ENCODE assay signal across 34 mouse cellular contexts in the genomic region with DNA sequence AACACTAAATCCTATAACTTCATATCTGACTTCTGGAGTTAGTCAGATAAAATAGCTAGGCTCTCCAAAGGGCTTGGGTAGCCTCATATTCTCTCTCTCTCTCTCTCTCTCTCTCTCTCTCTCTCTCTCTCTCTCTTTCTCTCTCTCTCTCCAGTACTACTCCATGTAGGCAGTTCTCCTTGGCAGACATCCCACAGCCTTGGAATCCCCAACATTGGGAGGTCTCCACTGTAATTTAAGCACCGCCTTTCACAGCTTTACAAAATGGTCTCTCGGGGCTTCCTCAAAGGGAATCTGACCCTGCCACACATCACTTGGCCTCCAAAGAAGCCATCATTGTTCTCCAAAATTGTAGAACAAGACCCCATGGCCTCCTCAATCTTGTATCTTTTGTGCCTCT. TPM values are rescaled to one million over a fixed set of nuclear protein-coding genes. Genes with fewer than 3 reads are reported as not detected.
DNase-seq lines count a peak whose midpoint lies in the region; ATAC-seq and TF ChIP-seq lines count a peak whose summit lies in the region.
"Had no signal": no experiment of that assay in that cellular context is flagged by ENCODE, and none has a peak within 500 bp of the region (broad histone marks: within the 10 kb centered on the region; RNA-seq: fewer than 3 reads in every experiment).

No protein-coding gene starts in this region.

- WGBS in forebrain, postnatal 0 days: 29% methylated on average over 2 of the region's 2 CpGs
- 58% methylated on average over 2 of the region's 2 CpGs for WGBS in forebrain, embryonic 13.5 days
- WGBS in midbrain, embryonic 14.5 days: 58% methylated on average over 2 of the region's 2 CpGs
- 45% methylated on average over 2 of the region's 2 CpGs for WGBS in midbrain, embryonic 15.5 days

- no peak overlapping the region for H3K4me3 ChIP-seq in forebrain, postnatal 0 days (ENCODE audit: low read depth, low read length)
- H3K4me3 ChIP-seq in forebrain, embryonic 13.5 days: no peak overlapping the region
- no peak overlapping the region for H3K4me3 ChIP-seq in layer of hippocampus, adult 2 months
- no peak overlapping the region for H3K4me3 ChIP-seq in midbrain, embryonic 14.5 days (replicated peaks; ENCODE audit: low read depth, low read length)
- H3K4me3 ChIP-seq in midbrain, embryonic 15.5 days: no peak overlapping the region
- H3K4me3 ChIP-seq: embryonic facial prominence, embryonic 15.5 days; heart, embryonic 15.5 days; hindbrain, embryonic 15.5 days; intestine, embryonic 15.5 days; stomach, embryonic 15.5 days had no signal

- no peak overlapping the region for H3K9ac ChIP-seq in forebrain, postnatal 0 days
- no peak overlapping the region for H3K9ac ChIP-seq in forebrain, embryonic 13.5 days
- H3K9ac ChIP-seq in midbrain, embryonic 14.5 days (replicated peaks; ENCODE audit: low read length): no peak overlapping the region
- no peak overlapping the region for H3K9ac ChIP-seq in midbrain, embryonic 15.5 days
- H3K9ac ChIP-seq: embryonic facial prominence, embryonic 15.5 days; heart, embryonic 15.5 days; hindbrain, embryonic 15.5 days; intestine, embryonic 15.5 days; liver, postnatal 0 days; stomach, embryonic 15.5 days had no signal

- peak; percentile 27 for DNase-seq in forebrain, postnatal 0 days
- no peak for DNase-seq in layer of hippocampus, adult 2 months (ENCODE audit: low spot score in 2 of 2)
- DNase-seq in layer of hippocampus, adult 9-10 months (ENCODE audit: low spot score): no peak
- DNase-seq in midbrain, embryonic 14.5 days: peak; percentile 20
- DNase-seq in brain, embryonic 14.5 days (ENCODE audit: low read depth): peak; percentile 43
- DNase-seq: adrenal gland, adult 2 months; cerebellum, adult 11-12 months; cerebellum, postnatal 36 days; embryo, embryonic 11 days; heart, postnatal 36 days; kidney, adult 8-10 months; kidney, postnatal 36 days; liver, postnatal 0 days; thymus, postnatal 25 days had no signal

- no peak for TF ChIP-seq CTCF in forebrain, postnatal 0 days (IDR thresholded peaks at IDR 0.05; ENCODE audit: low read depth)
- no peak for TF ChIP-seq CTCF in layer of hippocampus, adult 2 months (conservative IDR thresholded peaks at IDR 0.05)
- no peak for TF ChIP-seq CTCF in brain, embryonic 14.5 days (IDR thresholded peaks at IDR 0.05; ENCODE audit: borderline replicate concordance, extremely low read depth, insufficient read depth, insufficient read length)

- H3K4me1 ChIP-seq in forebrain, postnatal 0 days (ENCODE audit: insufficient read depth): no peaks in the 10 kb centered on the region; the same call in 1 of the 2 replicates
- H3K4me1 ChIP-seq in forebrain, embryonic 13.5 days: no peaks in the 10 kb centered on the region
- H3K4me1 ChIP-seq in midbrain, embryonic 14.5 days (ENCODE audit: control insufficient read depth, insufficient read depth, low read length): no peaks in the 10 kb centered on the region
- H3K4me1 ChIP-seq in midbrain, embryonic 15.5 days: no peaks in the 10 kb centered on the region
- H3K4me1 ChIP-seq: embryonic facial prominence, embryonic 15.5 days; heart, embryonic 15.5 days; hindbrain, embryonic 15.5 days; intestine, embryonic 15.5 days; stomach, embryonic 15.5 days had no signal

- H3K27me3 ChIP-seq in forebrain, postnatal 0 days (ENCODE audit: insufficient read depth, low read length): no peaks in the 10 kb centered on the region
- H3K27me3 ChIP-seq in forebrain, embryonic 13.5 days: no peaks in the 10 kb centered on the region
- H3K27me3 ChIP-seq in midbrain, embryonic 14.5 days (ENCODE audit: control insufficient read depth, insufficient read depth, low read length): no peaks in the 10 kb centered on the region
- no peaks in the 10 kb centered on the region for H3K27me3 ChIP-seq in midbrain, embryonic 15.5 days (replicated peaks)
- H3K27me3 ChIP-seq: embryonic facial prominence, embryonic 15.5 days; heart, embryonic 15.5 days; hindbrain, embryonic 15.5 days; intestine, embryonic 15.5 days; stomach, embryonic 15.5 days had no signal

- no peaks in the 10 kb centered on the region for H3K9me3 ChIP-seq in forebrain, postnatal 0 days (ENCODE audit: low read length)
- H3K9me3 ChIP-seq in forebrain, embryonic 13.5 days (replicated peaks): no peaks in the 10 kb centered on the region
- no peaks in the 10 kb centered on the region for H3K9me3 ChIP-seq in midbrain, embryonic 14.5 days (ENCODE audit: control insufficient read depth, low read length)
- H3K9me3 ChIP-seq in midbrain, embryonic 15.5 days: no peaks in the 10 kb centered on the region
- H3K9me3 ChIP-seq: embryonic facial prominence, embryonic 15.5 days; heart, embryonic 15.5 days; hindbrain, embryonic 15.5 days; intestine, embryonic 15.5 days; stomach, embryonic 15.5 days had no signal

- no peak for ATAC-seq in forebrain, postnatal 0 days
- ATAC-seq in forebrain, embryonic 13.5 days: no peak
- no peak for ATAC-seq in midbrain, embryonic 14.5 days (ENCODE audit: low FRiP score, low TSS enrichment)
- ATAC-seq in midbrain, embryonic 15.5 days (replicated peaks): no peak
- ATAC-seq: intestine, embryonic 15.5 days; liver, postnatal 0 days; Patski had no signal

- H3K4me2 ChIP-seq in forebrain, postnatal 0 days (ENCODE audit: low read depth): no peak overlapping the region
- H3K4me2 ChIP-seq in forebrain, embryonic 13.5 days: no peak overlapping the region
- H3K4me2 ChIP-seq in midbrain, embryonic 14.5 days (ENCODE audit: low read length): no peak overlapping the region
- H3K4me2 ChIP-seq in midbrain, embryonic 15.5 days: no peak overlapping the region
- H3K4me2 ChIP-seq: embryonic facial prominence, embryonic 15.5 days; heart, embryonic 15.5 days; hindbrain, embryonic 15.5 days; intestine, embryonic 15.5 days; liver, embryonic 11.5 days; stomach, embryonic 15.5 days had no signal

- no peak for TF ChIP-seq POLR2A in brain, embryonic 14.5 days (IDR thresholded peaks at IDR 0.05; ENCODE audit: borderline replicate concordance, extremely low read depth, insufficient read depth, insufficient read length, poor library complexity, severe bottlenecking)

- no peaks in the 10 kb centered on the region for H3K36me3 ChIP-seq in forebrain, postnatal 0 days (ENCODE audit: insufficient read depth)
- no peaks in the 10 kb centered on the region for H3K36me3 ChIP-seq in forebrain, embryonic 13.5 days (ENCODE audit: poor library complexity, severe bottlenecking)
- H3K36me3 ChIP-seq in midbrain, embryonic 14.5 days (ENCODE audit: control insufficient read depth, insufficient read depth, low read length): no peaks in the 10 kb centered on the region
- H3K36me3 ChIP-seq in midbrain, embryonic 15.5 days (replicated peaks): no peaks in the 10 kb centered on the region
- H3K36me3 ChIP-seq: embryonic facial prominence, embryonic 15.5 days; heart, embryonic 15.5 days; hindbrain, embryonic 15.5 days; intestine, embryonic 15.5 days; stomach, embryonic 15.5 days had no signal

- H3K27ac ChIP-seq in forebrain, postnatal 0 days (ENCODE audit: low read depth, low read length): no peak overlapping the region
- H3K27ac ChIP-seq in forebrain, embryonic 13.5 days: no peak overlapping the region
- H3K27ac ChIP-seq in layer of hippocampus, adult 2 months: peak overlapping the region; percentile 60
- H3K27ac ChIP-seq in midbrain, embryonic 14.5 days (replicated peaks; ENCODE audit: low read depth, low read length): no peak overlapping the region
- H3K27ac ChIP-seq in midbrain, embryonic 15.5 days: no peak overlapping the region
- H3K27ac ChIP-seq: embryonic facial prominence, embryonic 15.5 days; heart, embryonic 15.5 days; hindbrain, embryonic 15.5 days; intestine, embryonic 15.5 days; macrophage; stomach, embryonic 15.5 days had no signal

RNA-seq across cellular contexts. Expression of a gene that starts 22.1 kb away (rescaled TPM):
- total RNA-seq in forebrain, postnatal 0 days (2014; rRNA removed): not detected in 2 replicates
- polyA plus RNA-seq in forebrain, postnatal 0 days (2015; fragmentation: Nextera tagmentation; extraction: Ambion mirVana): not detected in 2 replicates
- polyA plus RNA-seq in forebrain, embryonic 13.5 days (2015; fragmentation: Nextera tagmentation; extraction: Ambion mirVana): not detected in 2 replicates
- total RNA-seq in layer of hippocampus, adult 2 months (2021): not detected
- polyA plus RNA-seq in midbrain, embryonic 14.5 days (2014; fragmentation: Nextera tagmentation; extraction: Ambion mirVana): not detected in 2 replicates
- polyA plus RNA-seq in midbrain, embryonic 15.5 days (2015; fragmentation: Nextera tagmentation; extraction: Ambion mirVana): not detected in 2 replicates
- not detected in 2 replicates for polyA plus RNA-seq in brain, embryonic 14.5 days (2012; rRNA removed)
- total RNA-seq: adrenal gland, adult 2 months; adrenal gland, postnatal 4 days; ES-E14; gastrocnemius, postnatal 4 days; heart, adult 8-10 months; layer of hippocampus, postnatal 10 days; left cerebral cortex, adult 8-10 months; monocyte, adult 5-6 weeks; neutrophil, adult 5-6 weeks had no signal
- polyA plus RNA-seq: adrenal gland, adult 2 months; embryonic facial prominence, embryonic 15.5 days; hindbrain, embryonic 15.5 days; intestine, embryonic 15.5 days; limb, embryonic 11.5 days; liver, embryonic 11.5 days; liver, postnatal 0 days; macrophage; Patski; spleen, adult 2 months; stomach, embryonic 15.5 days had no signal

RNA-seq across cellular contexts. Expression of a gene that starts 54.3 kb away (rescaled TPM):
- total RNA-seq in forebrain, postnatal 0 days (2014; rRNA removed): 134 and 148 TPM in 2 replicates
- polyA plus RNA-seq in forebrain, postnatal 0 days (2015; fragmentation: Nextera tagmentation; extraction: Ambion mirVana): 16.4 and 23.6 TPM in 2 replicates
- 31.5 and 34.4 TPM in 2 replicates for polyA plus RNA-seq in forebrain, embryonic 13.5 days (2015; fragmentation: Nextera tagmentation; extraction: Ambion mirVana)
- total RNA-seq in layer of hippocampus, adult 2 months (2021): 100 to 1,000 TPM; 533 to 549 TPM
- 40.1 and 44.6 TPM in 2 replicates for polyA plus RNA-seq in midbrain, embryonic 14.5 days (2014; fragmentation: Nextera tagmentation; extraction: Ambion mirVana)
- polyA plus RNA-seq in midbrain, embryonic 15.5 days (2015; fragmentation: Nextera tagmentation; extraction: Ambion mirVana): 34.5 and 39.2 TPM in 2 replicates
- polyA plus RNA-seq in brain, embryonic 14.5 days (2012; rRNA removed): 30.4 and 52.2 TPM in 2 replicates

Comparison
In these comparisons a context has a peak if more than half of its experiments do, and no peak if none do; other contexts are left out.
1. DNase-seq: peak in forebrain, postnatal 0 days (single experiment), midbrain, embryonic 14.5 days (single experiment) and brain, embryonic 14.5 days (single experiment); none in layer of hippocampus, adult 2 months (0 of 2) and layer of hippocampus, adult 9-10 months (single experiment).